ENCODE assay signal across 20 mouse cellular contexts in genomic region chr7:97780815-97781214, GRCm38 (mm10). TPM values are rescaled to one million over a fixed set of nuclear protein-coding genes. Genes with fewer than 3 reads are reported as not detected.
DNase-seq lines count a peak whose midpoint lies in the region; ATAC-seq and TF ChIP-seq lines count a peak whose summit lies in the region.
"Had no signal": no experiment of that assay in that cellular context is flagged by ENCODE, and none has a peak within 500 bp of the region (broad histone marks: within the 10 kb centered on the region; RNA-seq: fewer than 3 reads in every experiment).

No protein-coding gene starts in this region.

- H3K4me2 ChIP-seq in kidney, embryonic 15.5 days = no peak overlapping the region
- H3K4me2 ChIP-seq in intestine, embryonic 16.5 days (ENCODE audit: low read depth, low read length) = no peak overlapping the region
- no peak overlapping the region for H3K4me2 ChIP-seq in stomach, embryonic 15.5 days
- no peak overlapping the region for H3K4me2 ChIP-seq in midbrain, embryonic 15.5 days
- H3K4me2 ChIP-seq: embryonic facial prominence, embryonic 12.5 days; forebrain, embryonic 13.5 days; liver, embryonic 12.5 days; lung, embryonic 15.5 days; neural tube, embryonic 15.5 days had no signal

- 0 out of 2 replicates have a peak overlapping the region, but pooled peaks have one; percentile 48 for H3K27ac ChIP-seq in kidney, embryonic 15.5 days
- H3K27ac ChIP-seq in MEL (ENCODE audit: control insufficient read depth, low read depth, low read length) = no peak overlapping the region
- H3K27ac ChIP-seq in intestine, embryonic 16.5 days (ENCODE audit: low read length) = no peak overlapping the region
- H3K27ac ChIP-seq in stomach, embryonic 15.5 days = no peak overlapping the region
- H3K27ac ChIP-seq in midbrain, embryonic 15.5 days = no peak overlapping the region
- H3K27ac ChIP-seq: embryonic facial prominence, embryonic 12.5 days; forebrain, embryonic 13.5 days; hindbrain, embryonic 10.5 days; liver, embryonic 12.5 days; lung, embryonic 15.5 days; macrophage; neural tube, embryonic 15.5 days had no signal

- H3K4me3 ChIP-seq in kidney, embryonic 15.5 days (replicated peaks) = no peak overlapping the region
- no peak overlapping the region for H3K4me3 ChIP-seq in MEL (ENCODE audit: control insufficient read depth in 1 of 2, insufficient read depth in 1 of 2, low read depth in 2 of 2, low read length in 2 of 2)
- no peak overlapping the region for H3K4me3 ChIP-seq in intestine, embryonic 16.5 days (ENCODE audit: low read length)
- H3K4me3 ChIP-seq in stomach, embryonic 15.5 days (replicated peaks) = no peak overlapping the region
- no peak overlapping the region for H3K4me3 ChIP-seq in midbrain, embryonic 15.5 days
- H3K4me3 ChIP-seq: embryonic facial prominence, embryonic 12.5 days; erythroblast, embryonic 14.5 days; forebrain, embryonic 13.5 days; hindbrain, embryonic 10.5 days; liver, embryonic 12.5 days; lung, embryonic 15.5 days; neural tube, embryonic 15.5 days had no signal

- no peak for TF ChIP-seq RAD21 in MEL (IDR thresholded peaks at IDR 0.05; ENCODE audit: low read depth, low read length)

- H3K4me1 ChIP-seq in kidney, embryonic 15.5 days = no peaks in the 10 kb centered on the region
- peaks cover 11 to 12% of the 10 kb centered on the region in 2 experiments; a peak in 3 of 4 replicates for H3K4me1 ChIP-seq in MEL (ENCODE audit: control insufficient read depth in 1 of 2, insufficient read depth in 2 of 2, low read length in 2 of 2)
- no peaks in the 10 kb centered on the region for H3K4me1 ChIP-seq in intestine, embryonic 16.5 days (ENCODE audit: control insufficient read depth, insufficient read depth, low read length)
- no peaks in the 10 kb centered on the region for H3K4me1 ChIP-seq in stomach, embryonic 15.5 days
- no peaks in the 10 kb centered on the region for H3K4me1 ChIP-seq in midbrain, embryonic 15.5 days
- H3K4me1 ChIP-seq: embryonic facial prominence, embryonic 12.5 days; forebrain, embryonic 13.5 days; hindbrain, embryonic 10.5 days; lung, embryonic 15.5 days; neural tube, embryonic 15.5 days had no signal

- H3K9me3 ChIP-seq in kidney, embryonic 15.5 days (replicated peaks) = 0 out of 2 replicates have a peak, but pooled peaks cover 2% of the 10 kb centered on the region
- H3K9me3 ChIP-seq in MEL (replicated peaks; ENCODE audit: insufficient read depth, low read length) = no peaks in the 10 kb centered on the region
- no peaks in the 10 kb centered on the region for H3K9me3 ChIP-seq in intestine, embryonic 16.5 days (ENCODE audit: control insufficient read depth, low read length)
- H3K9me3 ChIP-seq in stomach, embryonic 15.5 days = no peaks in the 10 kb centered on the region
- no peaks in the 10 kb centered on the region for H3K9me3 ChIP-seq in midbrain, embryonic 15.5 days
- H3K9me3 ChIP-seq: embryonic facial prominence, embryonic 12.5 days; hindbrain, embryonic 10.5 days; lung, embryonic 15.5 days; neural tube, embryonic 15.5 days had no signal

- DNase-seq in kidney, postnatal 10 days = no peak
- DNase-seq in MEL (ENCODE audit: low read depth, low spot score) = peak; percentile 80
- no peak for DNase-seq in thymus, postnatal 4 days
- DNase-seq: adrenal gland, postnatal 14 days; cerebellum, adult 9-11 months; gastrocnemius, postnatal 25 days; midbrain, embryonic 14.5 days; retina, postnatal 1 day had no signal

- WGBS in kidney, embryonic 15.5 days = 68% methylated on average over 1 of the region's 1 CpGs
- 50% methylated on average over 1 of the region's 1 CpGs for WGBS in intestine, embryonic 16.5 days
- 67% methylated on average over 1 of the region's 1 CpGs for WGBS in stomach, embryonic 15.5 days
- WGBS in midbrain, embryonic 15.5 days = 92% methylated on average over 1 of the region's 1 CpGs

- TF ChIP-seq CTCF in MEL (IDR thresholded peaks at IDR 0.05 in 2 of 3, conservative IDR thresholded peaks at IDR 0.05 in 1 of 3; ENCODE audit: control insufficient read depth in 1 of 3, insufficient read depth in 1 of 3, low read depth in 2 of 3, low read length in 3 of 3, poor library complexity in 1 of 3, severe bottlenecking in 1 of 3) = no peak

- no peak for ATAC-seq in kidney, embryonic 15.5 days (replicated peaks; ENCODE audit: low FRiP score)
- ATAC-seq in intestine, embryonic 16.5 days = peak; percentile 69
- 0 out of 2 replicates have a peak, but pooled peaks have one; percentile 22 for ATAC-seq in stomach, embryonic 15.5 days (ENCODE audit: insufficient read depth, low FRiP score, low read depth)
- ATAC-seq in midbrain, embryonic 15.5 days (replicated peaks) = no peak
- ATAC-seq: forebrain, embryonic 13.5 days; liver, embryonic 12.5 days had no signal

- no peak for TF ChIP-seq POLR2A in MEL (IDR thresholded peaks at IDR 0.05; ENCODE audit: control insufficient read depth in 1 of 2, insufficient read depth in 1 of 2, low read depth in 1 of 2, low read length in 2 of 2, poor library complexity in 1 of 2)

- peaks cover 8% of the 10 kb centered on the region; the same call in 1 of the 2 replicates for H3K27me3 ChIP-seq in kidney, embryonic 15.5 days
- no peaks in the 10 kb centered on the region; a peak in 1 of 4 replicates for H3K27me3 ChIP-seq in MEL (ENCODE audit: control insufficient read depth in 1 of 2, insufficient read depth in 2 of 2, low read length in 2 of 2)
- no peaks in the 10 kb centered on the region for H3K27me3 ChIP-seq in intestine, embryonic 16.5 days (replicated peaks; ENCODE audit: control insufficient read depth, insufficient read depth, low read length)
- H3K27me3 ChIP-seq in stomach, embryonic 15.5 days (replicated peaks) = no peaks in the 10 kb centered on the region
- H3K27me3 ChIP-seq in midbrain, embryonic 15.5 days (replicated peaks) = no peaks in the 10 kb centered on the region
- H3K27me3 ChIP-seq: lung, embryonic 15.5 days had no signal

- no peaks in the 10 kb centered on the region for H3K79me2 ChIP-seq in MEL (ENCODE audit: control insufficient read depth, insufficient read depth, low read length, poor library complexity)

- TF ChIP-seq EP300 in MEL (IDR thresholded peaks at IDR 0.05; ENCODE audit: low read depth in 1 of 2, low read length in 2 of 2) = no peak

- no peaks in the 10 kb centered on the region for H3K36me3 ChIP-seq in kidney, embryonic 15.5 days
- H3K36me3 ChIP-seq in MEL (ENCODE audit: control insufficient read depth in 1 of 2, insufficient read depth in 2 of 2, low read length in 2 of 2) = peaks cover 0 to 15% of the 10 kb centered on the region in 2 experiments; a peak in 2 of 4 replicates
- H3K36me3 ChIP-seq in intestine, embryonic 16.5 days (ENCODE audit: control insufficient read depth, insufficient read depth, low read length) = no peaks in the 10 kb centered on the region
- no peaks in the 10 kb centered on the region for H3K36me3 ChIP-seq in stomach, embryonic 15.5 days
- no peaks in the 10 kb centered on the region for H3K36me3 ChIP-seq in midbrain, embryonic 15.5 days (replicated peaks)
- H3K36me3 ChIP-seq: embryonic facial prominence, embryonic 12.5 days; hindbrain, embryonic 10.5 days; liver, embryonic 12.5 days; lung, embryonic 15.5 days; neural tube, embryonic 15.5 days had no signal

- no peak overlapping the region for H3K9ac ChIP-seq in kidney, embryonic 15.5 days
- H3K9ac ChIP-seq in MEL (ENCODE audit: control insufficient read depth, low read depth, low read length, poor library complexity, severe bottlenecking) = no peak overlapping the region
- no peak overlapping the region for H3K9ac ChIP-seq in intestine, embryonic 16.5 days (ENCODE audit: low read depth, low read length)
- H3K9ac ChIP-seq in stomach, embryonic 15.5 days = no peak overlapping the region
- no peak overlapping the region for H3K9ac ChIP-seq in midbrain, embryonic 15.5 days
- H3K9ac ChIP-seq: embryonic facial prominence, embryonic 12.5 days; forebrain, embryonic 13.5 days; liver, embryonic 12.5 days; lung, embryonic 15.5 days; neural tube, embryonic 15.5 days had no signal

TF ChIP-seq in MEL, 35 proteins besides CTCF, POLR2A, EP300 and RAD21:
- TF ChIP-seq TCF12 (IDR thresholded peaks at IDR 0.05; ENCODE audit: low read depth, low read length) (no peak), GATA1 (IDR thresholded peaks at IDR 0.05; ENCODE audit: low read depth, low read length) (peak; percentile 9; the same call in 1 of the 2 replicates)

RNA-seq across cellular contexts. Expression of gene Pak1, which starts 7.5 kb away (rescaled TPM):
- 16.4 and 17.2 TPM in 2 replicates for polyA plus RNA-seq in kidney, embryonic 15.5 days (2015; fragmentation: Nextera tagmentation; extraction: Ambion mirVana)
- total RNA-seq in MEL (2012; rRNA removed) = 2.5 and 2.8 TPM in 2 replicates
- 1 to 10 TPM in 1 of 2 experiments, not detected in 1; 6.7 TPM for polyA plus RNA-seq in MEL (2012; ENCODE audit: insufficient read depth in 1 of 2, insufficient read length in 2 of 2, low read depth in 1 of 2, low replicate concordance in 2 of 2, missing spikeins in 1 of 2)
- 35.8 and 36.3 TPM in 2 replicates for polyA plus RNA-seq in intestine, embryonic 16.5 days (2015; fragmentation: Nextera tagmentation; extraction: Ambion mirVana)
- 27.2 and 30.3 TPM in 2 replicates for polyA plus RNA-seq in stomach, embryonic 15.5 days (2015; fragmentation: Nextera tagmentation; extraction: Ambion mirVana)
- 147 and 156 TPM in 2 replicates for polyA plus RNA-seq in midbrain, embryonic 15.5 days (2015; fragmentation: Nextera tagmentation; extraction: Ambion mirVana)

RNA-seq across cellular contexts. Expression of gene Aqp11, which starts 42.7 kb away (rescaled TPM):
- polyA plus RNA-seq in kidney, embryonic 15.5 days (2015; fragmentation: Nextera tagmentation; extraction: Ambion mirVana) = 16.5 and 18.5 TPM in 2 replicates
- 0.65 and 0.89 TPM in 2 replicates for total RNA-seq in MEL (2012; rRNA removed)
- 1 to 10 TPM in 1 of 2 experiments, not detected in 1; 3.9 TPM for polyA plus RNA-seq in MEL (2012; ENCODE audit: insufficient read depth in 1 of 2, insufficient read length in 2 of 2, low read depth in 1 of 2, low replicate concordance in 2 of 2, missing spikeins in 1 of 2)
- 93.4 and 115 TPM in 2 replicates for polyA plus RNA-seq in intestine, embryonic 16.5 days (2015; fragmentation: Nextera tagmentation; extraction: Ambion mirVana)
- 19.0 and 21.2 TPM in 2 replicates for polyA plus RNA-seq in stomach, embryonic 15.5 days (2015; fragmentation: Nextera tagmentation; extraction: Ambion mirVana)
- polyA plus RNA-seq in midbrain, embryonic 15.5 days (2015; fragmentation: Nextera tagmentation; extraction: Ambion mirVana) = 15.9 and 18.0 TPM in 2 replicates

Comparison
In these comparisons a context has a peak if more than half of its experiments do, and no peak if none do; other contexts are left out.
1. ATAC-seq: peak in intestine, embryonic 16.5 days (single experiment) and stomach, embryonic 15.5 days (single experiment); none in kidney, embryonic 15.5 days (single experiment) and midbrain, embryonic 15.5 days (single experiment).